Mouse (Mus musculus) liver, postnatal 0 days (tissue): Measurements from ENCODE around the gene Kmt2c.

Experiments
- CTCF ChIP-seq: sonication (generic); IDR thresholded peaks from 2 replicates; pipeline ENCODE4 v1.5.1; 2016; ENCODE audit warnings: antibody characterized with exemption, low read depth
- EP300 ChIP-seq: IDR thresholded peaks from 2 replicates; pipeline ENCODE4 v1.6.1; 2016; ENCODE audit warnings: antibody characterized with exemption, low read depth, mild to moderate bottlenecking

- TF ChIP-seq EP300 (no peak), CTCF (no peak)
Observed at GRCm38 (mm10) chr5:25541661-25542060, 43.1 kb upstream of the Kmt2c start.
